Mouse (Mus musculus) layer of hippocampus, adult 8-10 months (tissue): ENCODE results near the gene Tomm70a. TPM values are rescaled to one million over a fixed set of nuclear protein-coding genes. Genes with fewer than 3 reads are reported as not detected.

Experiments
- DNase-seq, 2 experiments: peaks; one replicate each; pipeline ENCODE4 v3.0.0; 2022; ENCODE audit warnings: low spot score in 2 of 2
- total RNA-seq, 4 experiments: library from RNA; stranded (reverse); gene quantifications; 2 replicates each; pipeline ENCODE4 v1.2.4; 2022

Tomm70a gene
- 10 to 100 TPM; 89.5 to 97.7 (median 91.6) TPM for total RNA-seq

DNA sequence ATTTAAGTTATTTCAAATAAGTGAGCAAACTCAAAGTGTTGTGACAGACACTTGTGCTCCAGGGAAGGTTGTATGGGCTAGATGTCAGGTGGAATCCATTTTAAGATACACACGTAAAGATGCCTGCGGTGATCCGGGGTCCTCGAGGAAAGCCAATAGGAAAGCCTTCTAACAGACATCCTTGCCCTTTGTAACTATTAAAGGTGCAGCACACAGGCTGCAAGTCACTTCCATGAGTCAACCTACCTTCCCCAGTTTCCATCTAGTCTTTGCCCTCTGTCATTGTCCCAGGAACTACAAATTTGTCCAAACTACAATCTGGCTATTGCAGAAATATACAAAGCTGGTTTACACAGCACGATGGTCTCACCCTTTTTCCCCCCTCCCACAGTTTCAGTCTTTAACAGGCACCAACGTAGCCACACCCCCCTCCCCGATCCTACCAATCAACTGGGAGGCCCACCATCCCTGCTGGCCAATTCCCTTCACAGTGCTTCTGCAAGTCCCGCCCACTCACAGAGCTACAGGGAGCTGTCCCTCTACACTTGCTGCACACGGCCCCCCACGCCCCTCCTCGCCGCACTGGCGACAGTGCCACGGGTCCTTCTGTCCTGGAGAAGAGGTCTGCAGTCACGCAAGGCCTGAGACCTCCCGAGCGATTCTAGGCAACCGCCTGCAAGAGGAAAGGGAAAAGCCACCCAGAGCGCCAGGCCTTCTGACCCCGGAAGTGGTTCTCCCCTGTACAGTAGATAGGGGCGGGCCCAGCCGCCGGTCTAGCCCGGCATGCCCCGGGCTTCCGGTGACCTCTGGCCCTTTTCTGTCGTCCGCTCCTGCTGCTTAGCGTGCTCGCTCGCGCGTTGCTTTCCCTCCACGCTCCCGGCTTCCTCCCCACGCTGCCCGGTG is at the start of gene Tomm70a:
TSS of gene Tomm70a (plus strand) at position 791 of the 903 bp plus-strand sequence.
- peak; percentile 94 to 96 for DNase-seq

DNA sequence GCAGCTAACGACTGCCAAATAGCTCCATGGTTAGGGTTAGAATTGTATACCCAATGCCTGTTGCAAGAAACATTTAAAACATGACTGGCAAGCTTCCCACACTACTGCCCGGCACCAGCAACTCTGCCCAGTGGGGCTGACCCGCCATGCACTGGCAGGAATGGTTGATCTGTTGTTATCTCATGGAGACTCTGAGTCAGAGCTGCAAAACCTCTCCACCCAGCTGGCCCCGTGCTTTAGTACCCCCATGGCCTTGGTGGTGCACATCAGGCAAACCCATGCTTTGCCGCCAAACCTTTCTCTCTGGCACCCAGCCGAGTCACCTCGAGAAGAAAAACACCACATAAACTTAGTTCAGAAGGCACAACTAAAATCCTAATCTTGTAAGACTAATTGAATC is 45.5 kb upstream of the Tomm70a start:
- DNase-seq = no peak

DNA sequence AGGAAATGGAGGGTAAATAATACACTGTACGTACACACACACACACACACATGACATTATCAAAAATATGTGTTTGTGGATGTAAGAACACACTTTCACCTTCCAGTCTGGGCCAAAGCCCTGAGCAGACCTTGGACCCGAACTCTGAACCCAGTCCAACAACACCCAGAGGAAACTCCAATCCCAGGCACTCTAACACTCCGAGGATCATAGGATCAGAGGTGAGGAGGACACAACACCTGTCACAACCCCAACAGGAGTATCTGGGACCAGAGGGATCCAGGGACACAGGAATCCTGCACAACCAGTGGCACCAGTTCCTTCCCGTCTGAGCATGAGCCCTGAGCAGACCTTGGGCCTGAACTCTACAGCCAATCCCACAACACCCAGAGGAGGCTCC is 41.9 kb upstream of the Tomm70a start:
- DNase-seq = no peak

DNA sequence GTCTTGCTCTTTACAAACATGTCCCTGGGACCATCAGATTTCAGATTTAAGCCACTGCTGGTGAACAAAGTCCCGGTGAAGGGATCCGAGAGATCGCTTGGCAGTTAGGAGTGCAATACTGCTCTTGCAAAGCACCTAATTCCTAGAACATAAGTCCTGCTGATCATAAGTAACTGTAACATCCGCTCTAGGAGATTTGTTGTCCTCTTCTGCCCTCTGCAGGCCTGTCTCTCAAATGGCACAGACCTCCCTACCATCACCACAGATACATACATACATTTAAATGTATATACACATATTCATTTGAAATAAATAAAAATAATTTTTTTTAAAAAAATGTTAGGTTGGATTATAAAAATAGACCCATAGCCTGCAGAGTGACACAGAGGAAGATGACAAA is 29.0 kb upstream of the Tomm70a start:
- DNase-seq = peak; percentile 12 to 41

DNA sequence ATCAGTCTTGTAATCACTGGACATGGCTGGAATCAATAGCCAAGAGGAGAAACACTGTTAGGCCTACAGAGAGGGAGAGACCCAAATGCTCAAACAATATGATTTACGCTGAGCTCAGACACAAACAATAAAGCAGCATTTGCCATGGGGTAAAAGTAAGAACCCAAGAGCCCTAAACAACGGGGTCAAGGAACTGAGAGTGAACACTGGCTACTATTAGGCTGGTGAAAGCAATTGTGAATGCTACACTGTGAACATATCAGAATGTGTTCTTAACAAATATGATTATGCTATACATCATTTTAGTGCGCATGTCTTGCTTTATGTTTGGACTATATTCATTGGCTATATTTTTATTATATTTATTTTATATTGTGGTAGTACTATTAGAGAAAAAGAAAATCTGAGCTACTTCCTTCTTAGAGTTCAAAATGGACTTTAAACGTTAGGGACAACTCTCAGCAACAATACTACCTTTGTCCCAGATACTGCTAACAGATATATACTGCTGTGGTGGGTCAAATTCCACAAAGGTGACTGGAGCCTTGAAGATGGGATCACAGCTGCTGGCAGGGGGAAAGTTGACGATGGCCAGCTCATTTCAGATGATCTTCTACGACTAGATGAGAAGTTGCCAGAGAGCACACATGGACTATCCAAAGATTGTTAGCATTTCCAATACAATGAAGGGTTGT is 28.4 kb upstream of the Tomm70a start:
- DNase-seq = no peak

DNA sequence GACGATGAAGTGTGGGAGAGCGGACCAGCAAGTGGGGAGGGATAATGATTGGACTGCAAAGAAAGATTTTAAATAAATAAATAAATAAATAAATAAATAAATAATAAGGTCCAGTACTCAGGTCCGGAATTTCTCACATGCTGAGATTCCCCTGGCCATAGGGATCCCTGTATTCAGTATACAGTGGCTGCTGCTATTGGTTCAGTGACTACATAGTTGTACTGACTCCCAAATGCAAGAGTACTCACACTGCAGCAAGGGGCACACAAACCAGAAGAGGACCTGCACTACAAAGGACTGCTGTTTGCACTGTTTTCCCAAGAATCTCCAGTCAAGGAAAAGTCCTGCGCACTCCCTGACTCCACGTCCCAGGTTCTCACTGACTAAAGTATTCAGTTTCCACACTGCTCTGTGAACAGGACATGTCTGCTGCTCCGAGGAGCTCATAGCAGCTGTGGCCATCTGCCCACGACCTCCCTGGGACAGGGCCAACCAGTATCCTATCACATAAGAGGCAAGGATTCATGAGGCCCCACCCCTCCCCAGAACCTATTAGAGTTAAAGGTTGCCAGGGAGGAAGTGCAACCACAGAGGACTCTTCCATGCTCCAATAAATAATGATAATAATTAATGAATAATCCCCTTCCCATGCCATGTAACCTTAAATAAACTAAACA is 22.9 kb upstream of the Tomm70a start:
- DNase-seq = no peak

DNA sequence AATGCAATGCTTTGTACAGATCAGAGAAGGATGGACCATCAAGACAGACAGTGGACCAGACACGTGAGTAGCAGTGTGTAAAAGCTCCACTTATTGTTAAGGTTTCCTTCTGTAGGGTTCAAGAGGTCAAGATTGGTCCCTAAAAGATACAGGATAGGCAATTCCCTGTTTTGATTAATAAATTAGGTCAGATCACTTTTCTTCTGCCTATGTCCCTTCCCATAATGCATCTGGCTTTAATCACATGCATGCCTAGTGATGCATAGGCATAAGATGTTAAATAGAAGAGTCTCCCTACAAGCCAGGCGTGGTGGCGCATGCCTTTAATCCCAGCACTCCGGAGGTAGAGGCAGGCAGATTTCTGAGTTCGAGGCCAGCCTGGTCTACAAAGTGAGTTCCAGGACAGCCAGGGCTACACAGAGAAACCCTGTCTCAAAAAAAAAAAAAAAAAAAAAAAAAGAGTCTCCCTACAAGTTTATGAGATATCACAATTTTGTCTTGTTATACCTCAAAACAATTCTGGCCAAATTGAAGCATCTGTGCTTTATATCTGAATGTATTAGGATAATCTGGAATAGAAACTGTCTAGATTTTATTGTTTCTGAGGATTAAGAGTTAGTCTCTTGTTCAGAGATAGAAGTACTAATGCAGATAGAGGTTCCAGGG is 21.8 kb upstream of the Tomm70a start:
- DNase-seq = no peak

DNA sequence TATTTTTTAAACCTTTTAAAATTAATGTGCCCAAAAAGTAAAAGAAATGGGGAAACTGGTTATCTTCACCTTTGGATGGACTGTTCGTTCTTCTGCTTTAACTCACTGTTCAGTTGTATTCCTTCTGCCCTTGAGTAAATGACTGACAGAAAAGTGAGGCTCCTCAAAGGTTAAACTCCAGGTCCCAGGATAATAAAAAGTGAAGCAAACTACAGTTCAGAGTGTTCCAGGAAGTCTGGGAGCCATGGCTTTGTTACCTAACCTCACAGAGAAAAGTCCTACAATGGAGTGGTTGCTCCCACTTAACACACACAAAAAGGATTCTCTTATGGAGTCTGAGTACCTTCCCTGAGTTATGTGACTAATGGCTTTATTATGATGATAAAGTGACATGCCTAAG is 20.3 kb upstream of the Tomm70a start:
- DNase-seq = no peak

DNA sequence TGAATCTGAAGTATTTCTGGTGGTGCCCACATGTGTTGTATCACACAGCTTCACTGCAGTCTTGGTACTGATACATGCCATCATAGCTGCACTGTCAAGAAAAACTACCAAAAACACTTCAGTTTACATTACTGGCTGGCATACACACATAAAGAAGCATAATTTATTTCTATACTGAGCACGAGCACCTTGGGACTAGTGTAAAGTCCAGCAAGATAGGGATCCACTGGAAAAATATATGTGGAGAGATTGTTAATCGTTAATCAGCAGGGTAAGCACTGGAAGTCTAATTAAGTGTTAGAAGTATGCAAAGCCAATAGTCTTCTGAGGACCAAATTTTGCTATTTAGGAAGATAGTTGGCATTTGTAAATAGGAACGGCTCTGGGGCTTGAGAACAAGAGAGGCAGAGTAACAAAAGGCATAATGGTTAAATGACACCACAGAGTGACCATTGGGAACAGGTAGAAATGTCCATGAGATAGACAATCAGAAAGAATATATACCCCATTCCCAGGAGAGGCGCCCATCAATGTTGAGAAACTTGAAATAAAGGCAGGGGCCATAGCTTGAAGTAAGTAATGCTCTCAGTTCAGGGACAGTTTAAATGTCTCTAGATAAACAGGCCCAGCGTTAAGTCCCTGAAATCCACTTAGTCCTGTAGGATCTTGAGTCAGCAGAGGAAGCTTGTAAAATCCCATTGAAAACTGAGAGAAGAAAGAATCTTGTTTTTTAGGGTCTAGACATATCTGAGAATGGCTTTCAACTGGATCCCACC is 15.1 kb upstream of the Tomm70a start:
- no peak for DNase-seq

DNA sequence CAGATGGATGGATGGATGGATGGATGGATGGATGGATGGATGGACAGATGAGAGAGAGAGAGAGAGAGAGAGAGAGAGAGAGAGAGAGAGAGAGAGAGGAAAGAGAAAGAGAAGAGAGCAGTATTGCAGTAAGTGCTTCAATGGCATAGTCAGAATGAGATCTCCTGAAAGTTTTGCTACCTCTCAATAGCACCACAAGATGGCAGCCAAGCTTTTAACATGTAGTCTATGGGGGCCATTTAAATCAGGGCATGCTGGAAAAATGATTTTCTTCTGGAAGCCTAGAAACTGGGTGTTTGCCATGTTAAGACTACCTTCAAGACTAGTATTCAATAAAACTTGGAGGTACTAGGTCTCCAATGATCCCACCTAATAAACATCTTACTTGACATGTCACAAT is 5.4 kb upstream of the Tomm70a start:
- DNase-seq = no peak

DNA sequence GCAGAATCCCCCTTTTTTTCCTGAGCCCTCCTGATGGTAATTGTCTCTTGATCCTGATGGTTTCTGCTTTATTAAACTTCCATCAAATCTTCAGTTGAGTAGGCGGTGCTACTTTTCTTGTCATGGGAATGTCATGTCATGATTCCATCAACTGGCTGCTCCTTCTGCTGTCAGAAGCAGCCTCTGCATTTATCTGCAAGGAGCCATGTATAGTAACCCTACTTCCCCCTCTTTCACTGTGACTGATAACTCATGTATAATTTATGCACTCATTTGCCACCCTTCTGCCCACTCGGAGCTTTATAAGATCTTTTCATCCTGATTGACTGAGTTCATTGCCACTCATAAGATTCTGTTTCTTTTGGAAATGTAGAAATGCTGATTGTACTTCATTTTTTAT is 3.9 kb upstream of the Tomm70a start:
- no peak for DNase-seq

DNA sequence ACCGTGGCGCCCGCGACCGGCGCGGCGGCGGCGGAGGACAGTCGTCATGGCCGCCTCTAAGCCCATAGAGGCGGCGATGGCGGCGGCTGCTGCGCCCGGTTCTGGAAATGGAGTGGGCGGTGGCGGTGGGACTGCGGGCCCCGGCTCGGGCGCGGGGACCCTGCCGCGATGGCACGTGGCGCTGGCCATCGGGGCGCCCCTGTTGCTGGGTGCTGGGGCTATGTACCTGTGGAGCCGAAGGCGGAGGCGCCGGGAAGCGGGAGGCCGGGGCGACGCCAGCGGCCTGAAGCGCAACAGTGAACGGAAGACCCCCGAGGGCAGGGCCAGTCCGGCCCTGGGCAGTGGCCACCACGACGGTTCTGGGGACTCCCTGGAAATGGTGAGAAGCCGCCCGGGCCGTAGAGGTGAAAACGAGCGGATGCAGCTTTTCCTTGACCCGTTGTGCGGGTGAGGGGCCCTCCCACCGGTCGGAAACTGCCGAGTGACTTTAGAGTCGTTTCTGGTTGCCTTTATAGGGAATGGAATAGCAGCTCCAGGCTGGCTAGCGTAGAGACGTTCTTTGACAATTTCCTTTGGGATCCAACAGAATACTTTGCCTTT is 413 bp downstream of the Tomm70a start:
- no peak for DNase-seq

DNA sequence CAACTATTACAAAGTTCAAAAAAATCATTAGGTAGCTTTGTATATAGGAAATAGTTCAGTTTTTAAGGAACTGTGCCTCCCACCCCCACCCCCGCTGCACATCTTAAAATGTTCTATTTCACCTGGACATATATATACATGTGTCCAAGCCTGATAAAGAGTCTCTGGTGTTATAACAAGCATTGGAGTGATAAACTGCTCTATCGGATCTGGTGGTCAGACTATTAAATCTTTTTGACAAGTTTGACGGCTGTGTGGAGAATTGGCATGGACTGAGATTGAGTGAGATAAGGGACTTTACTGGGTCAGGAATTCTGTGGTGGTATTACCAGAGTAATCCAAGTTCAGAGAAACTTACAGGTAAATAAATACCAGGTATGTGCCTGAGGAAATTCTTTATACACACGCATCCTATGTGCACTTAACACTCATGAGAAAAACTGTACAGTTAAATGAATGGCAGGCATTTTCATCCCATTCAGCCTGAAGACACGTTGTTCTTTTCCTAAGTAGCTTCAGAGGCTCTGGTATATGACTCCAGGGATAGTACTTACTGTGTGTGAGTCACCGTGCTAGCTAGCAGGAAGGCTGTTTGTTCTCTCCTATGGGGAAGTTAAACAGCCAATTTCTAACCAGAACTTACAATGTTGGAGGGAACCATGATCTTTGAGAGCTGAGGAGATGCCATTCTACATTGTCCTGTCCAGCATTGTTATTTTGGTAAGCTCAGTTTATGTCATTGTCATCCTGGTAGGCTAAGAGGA is 1.4 kb downstream of the Tomm70a start:
- DNase-seq = no peak

DNA sequence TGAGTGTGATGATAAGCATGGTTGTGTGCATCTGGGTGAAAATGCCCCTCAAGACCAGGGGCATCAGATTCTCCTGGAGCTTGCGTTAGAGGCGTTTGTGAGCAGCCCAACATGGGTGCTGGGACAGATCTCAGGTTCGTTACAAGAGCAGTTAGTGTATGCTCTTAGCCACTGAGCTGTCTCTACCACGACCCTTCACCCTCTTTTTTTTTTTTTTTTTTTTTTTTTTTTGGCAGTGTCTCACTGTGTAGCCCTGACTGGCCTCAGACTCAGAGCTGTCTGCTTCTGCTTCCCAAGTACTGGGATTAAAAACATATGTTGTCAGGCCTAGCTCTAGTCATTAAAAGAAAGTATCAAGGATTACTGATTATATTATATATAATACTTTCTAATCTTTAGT is 4.8 kb downstream of the Tomm70a start:
- DNase-seq = no peak

DNA sequence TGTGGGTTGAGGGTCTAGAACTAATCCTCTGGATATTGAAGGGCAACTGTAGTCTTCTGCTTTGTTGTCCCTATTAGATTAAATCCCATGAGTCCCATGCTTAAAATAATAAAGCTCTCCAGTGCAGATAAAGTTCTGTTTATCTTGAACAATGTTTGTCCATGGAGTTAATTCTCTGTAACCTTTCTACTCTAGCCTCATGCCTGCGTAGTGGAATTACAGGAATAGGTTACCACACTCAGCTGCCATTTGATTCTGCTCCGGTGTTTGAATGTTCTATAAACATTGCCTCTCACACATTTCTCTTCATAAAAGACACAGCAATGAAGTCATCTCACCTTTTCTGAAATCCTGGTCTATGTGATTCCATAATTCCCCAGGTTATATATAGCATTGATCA is 6.3 kb downstream of the Tomm70a start:
- DNase-seq = no peak

DNA sequence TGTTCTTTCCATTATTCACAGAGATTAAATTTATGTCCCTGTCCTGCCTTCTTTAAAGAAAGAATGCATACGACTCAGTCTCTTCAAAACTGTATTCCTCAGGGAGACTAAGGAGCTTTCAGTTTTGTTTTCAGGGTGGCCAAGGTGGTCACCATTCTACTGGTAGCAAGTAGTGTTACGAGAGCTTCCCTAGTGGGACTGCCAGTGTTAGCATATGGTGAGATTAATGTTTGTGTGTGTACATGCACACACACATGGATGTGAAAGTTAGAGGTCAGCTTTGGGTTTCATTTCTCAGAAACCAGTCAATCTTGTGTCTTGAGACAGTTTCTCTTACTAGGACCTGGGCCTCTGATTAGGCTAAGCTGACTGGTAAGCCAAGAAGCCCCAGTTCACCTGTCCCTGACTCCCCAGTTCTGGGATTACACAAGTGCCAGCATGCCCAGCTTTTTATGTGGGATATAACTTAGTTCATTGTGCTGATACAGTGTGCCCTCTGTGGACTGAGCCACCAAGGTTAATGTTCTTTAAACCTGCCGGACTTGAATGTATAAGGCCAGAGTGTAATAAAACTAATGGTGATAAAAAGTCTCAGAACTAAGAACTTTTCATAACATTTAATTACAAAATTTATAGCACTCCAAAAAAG is 9.4 kb downstream of the Tomm70a start:
- no peak for DNase-seq

DNA sequence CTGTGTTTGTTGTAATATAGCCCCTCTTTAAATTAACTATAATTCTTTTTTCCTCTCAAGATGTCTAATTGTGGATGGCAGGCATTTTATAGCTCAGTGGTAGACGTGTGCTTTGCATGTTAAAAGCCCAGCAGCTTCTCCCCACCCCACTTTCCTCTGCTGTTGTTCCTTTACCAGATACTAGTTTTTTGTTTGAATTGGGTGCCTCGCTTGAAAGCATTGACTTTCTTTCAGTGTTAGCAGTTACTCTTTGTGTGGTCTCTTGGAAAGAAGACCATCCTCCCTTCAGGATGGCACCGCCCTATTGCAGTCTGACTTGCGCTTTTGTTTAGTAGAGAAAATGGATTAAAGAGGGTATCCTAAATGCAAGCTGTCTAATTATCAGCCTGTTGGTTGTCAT is 10.0 kb downstream of the Tomm70a start:
- no peak for DNase-seq

DNA sequence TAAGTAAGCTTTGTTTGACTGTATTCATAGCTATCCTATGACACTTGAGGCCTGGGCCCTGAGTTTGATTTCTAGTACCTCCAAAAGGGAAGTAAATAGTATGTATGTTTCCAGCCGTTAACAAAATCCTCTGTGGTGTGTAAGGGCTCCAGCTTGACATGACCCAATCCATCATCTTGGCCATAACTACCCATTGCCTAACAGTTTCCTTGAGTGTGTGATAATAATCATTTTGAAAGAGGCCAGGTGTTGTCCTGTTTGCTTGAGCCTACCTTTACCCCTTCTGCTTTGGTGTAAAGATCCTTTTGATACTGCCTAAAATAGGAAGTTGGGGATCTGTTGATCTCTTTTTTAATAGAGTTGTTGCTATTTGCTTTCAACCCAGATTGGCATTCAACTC is 10.8 kb downstream of the Tomm70a start:
- no peak for DNase-seq

DNA sequence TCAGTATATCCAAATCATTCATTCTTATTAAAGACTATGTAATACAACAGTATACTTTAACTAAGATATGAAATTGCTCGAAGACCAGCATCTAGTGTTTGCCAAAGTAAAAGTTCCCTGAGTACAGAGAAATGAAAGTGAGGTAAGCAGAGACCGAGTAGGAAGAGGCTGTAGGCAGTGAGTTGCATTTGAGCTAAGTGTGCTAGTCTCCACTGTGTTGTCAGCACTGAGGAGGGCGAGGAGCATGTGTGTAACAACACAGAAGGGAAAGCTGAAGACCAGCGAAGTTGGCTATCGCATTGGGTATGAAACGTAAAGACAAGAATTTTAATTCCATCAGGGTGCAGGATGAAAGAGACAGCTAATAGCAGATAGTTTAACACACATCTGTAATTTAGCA is 12.1 kb downstream of the Tomm70a start:
- DNase-seq = no peak
